Mouse (Mus musculus): ENCODE data around the gene Ociad1.

DNA sequence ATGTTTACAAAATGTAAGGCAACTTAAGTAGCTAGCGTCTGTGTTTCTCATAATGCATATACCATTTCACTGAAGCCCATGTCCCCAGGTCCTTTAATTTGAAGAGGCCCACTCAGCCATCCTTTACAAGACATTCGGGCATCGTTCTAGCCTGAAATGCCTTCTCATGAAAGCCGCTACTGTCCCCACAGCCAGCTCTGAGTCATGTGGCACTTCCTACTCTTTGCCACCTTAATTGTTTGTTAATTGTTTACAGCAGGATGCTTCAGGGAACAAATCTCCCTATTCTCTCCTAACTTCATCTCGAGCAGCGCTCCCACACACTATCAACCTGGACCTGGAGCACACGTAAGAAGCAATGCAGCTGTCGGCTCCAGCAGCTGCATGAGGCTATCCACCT, 44.4 kb upstream of the Ociad1 start:
- TF ChIP-seq CTCF (IDR thresholded peaks at IDR 0.05; ENCODE audit: extremely low read depth, insufficient read length, insufficient replicate concordance, low read depth, low read length) (no peak), POLR2A (IDR thresholded peaks at IDR 0.05; ENCODE audit: low read depth, low read length) (no peak)
